Mouse (Mus musculus) embryo, embryonic 10 days (tissue): ENCODE results near the gene Sh3gl2.

ENCODE experiments used
- DNase-seq: peaks from one replicate; pipeline ENCODE4 v3.0.0-alpha.2; 2015; ENCODE audit warnings: low spot score

Sh3gl2 gene

DNA sequence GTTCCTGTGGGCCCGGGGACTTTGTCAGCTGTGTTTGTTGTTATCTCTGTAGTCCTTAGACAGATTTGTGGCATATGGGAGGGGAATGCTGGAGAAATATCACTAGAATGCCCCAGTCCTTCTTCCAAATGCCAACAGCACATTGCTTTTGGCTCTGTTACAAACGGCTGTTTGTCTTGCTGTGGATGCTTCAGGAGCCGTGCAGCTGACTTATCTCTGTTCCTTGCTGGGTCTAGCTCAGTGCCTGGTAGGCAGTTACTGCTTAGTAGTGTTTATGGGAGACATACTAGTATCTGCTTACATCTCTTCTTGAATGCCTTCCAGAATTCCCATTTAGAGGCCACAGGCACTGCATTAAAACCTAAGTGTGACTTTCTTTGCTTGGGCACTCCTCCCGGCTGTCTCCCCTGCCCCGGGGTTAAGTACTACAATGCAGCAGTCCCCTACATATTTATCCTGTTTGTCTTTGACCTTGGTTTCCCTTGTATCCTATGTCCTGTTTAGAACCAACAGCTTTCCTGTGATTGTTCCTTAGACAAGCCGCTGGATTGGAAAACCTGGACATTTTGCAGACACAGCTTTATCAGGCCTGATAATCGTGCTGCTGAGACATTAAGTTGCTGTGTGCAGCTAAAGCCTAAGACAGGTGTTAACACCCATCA lies 101.1 kb downstream of the Sh3gl2 start:
- no peak for DNase-seq

GRCm38 (mm10) chr4:85319092-85319491 lies 114.2 kb downstream of the Sh3gl2 start:
- DNase-seq, result no peak

GRCm38 (mm10) chr4:85325454-85325853 lies 120.5 kb downstream of the Sh3gl2 start:
- DNase-seq, result no peak

DNA sequence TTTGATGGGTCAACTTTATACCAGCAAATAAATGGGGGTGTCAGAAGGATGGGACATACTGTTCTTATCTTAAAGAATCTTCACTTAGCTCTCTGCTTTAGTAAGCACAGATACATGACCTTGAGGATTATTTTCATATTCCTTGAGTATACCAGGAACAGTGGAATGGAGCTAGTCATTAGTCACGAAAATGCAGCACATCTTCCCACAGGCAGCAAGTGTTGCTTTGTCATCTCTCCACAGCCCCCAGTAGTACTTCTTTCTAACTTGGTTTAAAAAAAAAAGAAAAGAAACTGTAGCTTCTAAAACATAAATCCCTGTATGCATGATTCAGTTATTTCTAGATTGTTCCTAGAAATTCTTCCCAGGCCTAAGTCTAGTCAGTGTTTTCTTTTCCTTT lies 121.1 kb downstream of the Sh3gl2 start:
- no peak for DNase-seq

DNA sequence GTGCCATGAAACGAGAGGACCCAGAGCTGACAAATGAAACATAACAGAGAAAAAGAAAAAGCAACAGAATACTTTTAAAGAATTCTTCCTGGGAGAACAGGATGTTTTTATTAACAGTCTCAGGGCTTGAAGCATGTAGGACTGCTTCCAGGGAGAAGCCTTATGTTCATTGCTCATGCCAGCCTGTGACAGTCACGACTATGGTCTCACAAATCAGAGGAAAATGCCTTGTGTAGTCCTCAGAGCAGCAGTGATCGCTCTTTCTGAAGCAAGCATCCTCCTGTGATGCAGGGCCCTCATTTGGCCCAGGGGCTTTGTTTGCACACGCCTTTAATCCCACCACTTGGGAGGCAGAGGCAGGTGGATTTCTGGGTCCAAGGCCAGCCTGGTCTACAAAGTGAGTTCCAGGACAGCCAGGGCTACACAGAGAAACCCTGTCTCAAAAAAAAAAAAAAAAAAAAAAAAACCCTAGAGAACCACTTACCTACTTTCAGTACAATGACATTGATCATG lies 129.8 kb downstream of the Sh3gl2 start:
- no peak for DNase-seq

DNA sequence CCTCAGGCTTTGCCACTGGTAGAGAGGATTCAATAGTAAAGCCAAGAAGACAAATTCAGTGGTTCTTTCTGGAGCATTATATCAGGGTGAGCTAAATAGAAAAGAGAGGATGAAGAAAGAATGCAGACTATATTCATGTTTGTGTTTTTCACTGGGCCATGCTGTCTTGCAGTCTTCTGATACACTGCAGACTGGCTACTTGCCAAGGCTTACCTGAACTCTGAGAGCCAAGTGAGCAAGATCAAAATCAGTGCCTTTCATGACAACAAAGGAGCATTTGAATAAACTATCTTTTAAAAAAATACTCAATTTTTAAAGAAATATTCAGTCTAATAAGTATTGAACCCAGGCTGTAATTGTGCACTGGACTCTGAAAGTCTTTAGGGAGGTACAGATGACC lies 131.4 kb downstream of the Sh3gl2 start:
- no peak for DNase-seq

DNA sequence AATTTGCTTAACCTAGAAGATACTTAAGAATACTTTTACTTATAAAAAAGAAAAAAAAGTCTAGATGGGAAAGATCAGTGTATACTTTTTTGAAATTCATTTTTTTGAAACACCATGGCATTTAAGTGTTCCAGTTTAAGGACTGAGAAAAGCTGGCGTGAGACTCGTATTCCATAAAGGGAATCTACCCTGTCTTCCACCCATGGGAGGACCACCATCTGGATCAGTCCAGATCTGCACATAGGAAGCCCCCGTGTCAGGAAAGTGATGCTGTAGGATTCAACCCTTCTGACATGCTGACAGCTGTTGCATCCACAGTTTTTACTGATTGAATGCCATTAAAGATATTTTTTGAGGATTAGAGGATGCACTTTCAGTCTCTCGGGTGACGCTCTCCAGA lies 134.2 kb downstream of the Sh3gl2 start:
- no peak for DNase-seq

- DNase-seq, result no peak
These were observed 135.8 kb downstream of the Sh3gl2 start for GRCm38 (mm10) chr4:85340686-85341085.

- DNase-seq, result no peak
These were observed 141.0 kb downstream of the Sh3gl2 start for GRCm38 (mm10) chr4:85345911-85346310.

DNA sequence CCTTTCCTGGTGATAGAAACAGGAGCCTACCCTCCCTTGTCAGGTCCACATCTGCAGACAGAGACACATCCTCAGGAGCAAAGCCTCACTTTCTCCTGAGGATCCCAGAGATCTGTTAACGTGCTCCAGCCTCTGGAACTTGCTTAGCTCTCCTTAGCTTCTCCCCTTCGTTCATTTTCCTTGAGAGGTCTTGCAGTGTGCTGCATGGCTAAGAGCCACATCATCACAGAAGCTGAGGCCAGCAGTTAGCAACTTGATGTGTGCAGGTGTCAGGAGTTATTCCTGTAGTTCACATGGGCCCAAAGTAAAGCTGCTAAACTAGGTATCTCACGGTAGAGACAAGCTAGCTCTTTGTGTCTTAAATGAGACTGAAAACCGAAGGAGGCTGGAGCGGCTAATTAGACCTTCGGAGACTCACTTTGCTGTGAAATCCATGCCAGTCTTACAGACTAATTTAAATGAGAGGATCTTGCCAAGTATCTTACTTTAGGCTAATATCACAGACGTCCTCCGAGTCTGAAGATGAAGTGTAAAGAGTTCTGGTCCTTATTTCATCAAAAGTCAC lies 143.2 kb downstream of the Sh3gl2 start:
- DNase-seq, result no peak

DNA sequence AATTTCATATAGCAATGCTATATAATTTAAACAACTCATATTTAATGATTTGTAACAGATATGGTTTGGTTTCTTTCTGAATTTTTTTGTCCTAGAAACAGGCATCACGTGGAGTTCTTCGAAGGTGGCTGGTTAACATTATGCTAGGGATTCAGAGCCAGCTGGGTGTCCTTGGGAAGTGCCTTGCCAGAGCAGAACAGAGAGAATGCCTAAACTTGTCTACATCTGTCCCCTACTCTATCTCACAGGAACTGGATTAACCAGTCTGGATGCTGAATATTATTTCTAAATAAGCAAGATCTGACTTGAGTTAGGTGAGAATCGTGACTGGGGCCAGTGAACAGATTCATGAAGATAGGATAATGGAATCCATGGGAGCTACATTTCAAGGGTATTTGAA lies 157.7 kb downstream of the Sh3gl2 start:
- DNase-seq, result no peak

- DNase-seq, result no peak
These were observed 158.3 kb downstream of the Sh3gl2 start for GRCm38 (mm10) chr4:85363205-85363604.

DNA sequence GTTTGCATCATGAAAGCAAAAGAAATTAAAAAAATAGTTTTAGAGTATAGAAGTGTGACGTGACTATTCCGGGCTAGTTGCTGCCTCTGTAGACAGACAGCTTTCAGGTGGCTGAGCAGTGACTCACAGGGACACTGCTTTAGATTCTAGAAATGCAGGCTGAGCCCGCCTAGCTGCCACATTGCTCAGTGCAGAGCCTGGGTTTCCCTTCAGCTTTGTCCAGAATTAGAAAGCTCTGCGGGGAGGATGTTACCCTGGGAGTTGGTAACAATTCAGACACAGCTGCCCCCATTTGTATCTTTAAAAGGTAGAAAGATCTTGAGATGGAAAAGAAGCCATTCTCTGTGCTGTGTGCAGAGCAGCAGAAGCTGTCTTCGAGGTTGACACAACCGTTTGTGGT lies 166.1 kb downstream of the Sh3gl2 start:
- no peak for DNase-seq

DNA sequence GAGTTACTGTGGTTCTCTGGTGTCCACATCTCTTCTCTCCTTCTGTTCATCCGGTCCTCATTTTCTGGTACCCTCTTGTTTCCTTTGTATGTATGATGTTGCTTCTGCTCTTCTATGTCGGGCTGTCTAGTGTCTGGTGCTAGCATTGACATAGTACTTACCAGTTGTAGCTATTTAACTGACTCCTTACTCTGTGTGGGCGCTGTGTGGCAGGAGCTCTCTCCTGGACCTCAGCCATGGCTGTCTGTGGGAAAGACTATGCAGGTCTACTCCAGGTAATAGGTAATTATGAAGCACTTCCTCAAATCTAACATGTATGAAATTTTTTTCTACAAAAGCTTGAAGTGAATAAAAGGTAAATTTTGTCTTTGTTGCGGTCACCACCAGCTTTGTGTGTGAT lies 169.9 kb downstream of the Sh3gl2 start:
- DNase-seq, result no peak

- DNase-seq, result no peak
These were observed 171.3 kb downstream of the Sh3gl2 start for GRCm38 (mm10) chr4:85376187-85376586.

DNA sequence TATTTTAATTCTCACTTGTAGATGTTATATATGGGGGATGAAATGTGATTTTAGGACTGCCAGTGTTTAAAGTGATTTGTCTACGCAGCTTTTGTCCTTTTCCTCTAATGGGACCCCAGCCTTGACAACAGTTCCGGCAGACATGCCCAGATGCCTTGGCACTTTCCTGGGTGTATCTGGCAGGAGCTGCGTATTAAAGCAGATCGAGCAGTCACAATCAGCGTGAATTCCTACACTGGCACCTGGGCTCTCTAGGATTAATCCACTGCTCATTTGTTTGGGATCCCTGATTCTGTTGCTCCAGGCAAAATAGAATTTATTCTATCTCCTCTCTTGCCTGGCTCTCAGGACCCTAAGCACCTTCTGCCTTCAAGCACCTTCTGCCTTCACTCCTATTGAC lies 171.7 kb downstream of the Sh3gl2 start:
- DNase-seq, result no peak

DNA sequence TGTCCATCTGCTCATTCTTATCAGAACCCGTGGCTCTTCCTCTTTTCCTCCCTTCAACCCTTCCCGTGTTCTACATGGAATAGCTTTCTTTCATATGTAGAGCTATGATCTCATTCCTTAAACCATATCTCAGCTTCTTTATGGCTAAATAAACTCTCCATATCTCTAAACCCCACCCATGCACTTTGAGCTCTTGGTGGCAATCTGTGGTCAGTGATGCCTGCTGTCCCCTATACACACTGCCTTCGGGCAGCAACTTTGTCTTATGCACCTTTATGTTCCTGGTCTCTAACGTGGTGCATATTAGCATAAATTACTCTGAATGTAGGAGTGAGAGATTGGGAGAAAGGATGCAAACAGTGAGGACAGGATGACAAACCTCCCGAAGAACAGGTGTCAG lies 180.3 kb downstream of the Sh3gl2 start:
- DNase-seq, result no peak

- DNase-seq, result no peak
These were observed 182.8 kb downstream of the Sh3gl2 start for GRCm38 (mm10) chr4:85387676-85388075.

- peak; percentile 25 for DNase-seq
These were observed 186.9 kb downstream of the Sh3gl2 start for GRCm38 (mm10) chr4:85391795-85392194.

DNA sequence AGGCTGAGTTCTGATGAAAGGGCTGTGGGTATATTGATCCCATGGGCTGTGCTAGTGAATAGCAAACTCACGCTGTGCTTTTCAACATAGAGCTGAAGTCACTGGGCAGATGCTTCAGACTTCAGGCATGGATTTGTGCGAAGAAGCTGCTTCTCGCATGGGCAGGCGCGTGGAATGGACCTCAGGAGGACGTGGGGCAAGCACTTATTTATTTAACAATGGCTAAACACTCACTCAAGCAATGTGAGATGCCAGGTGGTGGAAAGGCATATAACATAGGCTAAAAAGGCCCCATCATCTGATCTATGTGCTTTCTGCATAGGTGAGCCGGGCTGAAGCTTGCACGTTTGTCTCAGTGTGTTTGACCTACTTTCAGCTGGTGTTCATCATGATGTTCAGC lies 193.8 kb downstream of the Sh3gl2 start:
- no peak for DNase-seq

- DNase-seq, result peak; percentile 87
These were observed 197.9 kb downstream of the Sh3gl2 start for GRCm38 (mm10) chr4:85402823-85403222.

DNA sequence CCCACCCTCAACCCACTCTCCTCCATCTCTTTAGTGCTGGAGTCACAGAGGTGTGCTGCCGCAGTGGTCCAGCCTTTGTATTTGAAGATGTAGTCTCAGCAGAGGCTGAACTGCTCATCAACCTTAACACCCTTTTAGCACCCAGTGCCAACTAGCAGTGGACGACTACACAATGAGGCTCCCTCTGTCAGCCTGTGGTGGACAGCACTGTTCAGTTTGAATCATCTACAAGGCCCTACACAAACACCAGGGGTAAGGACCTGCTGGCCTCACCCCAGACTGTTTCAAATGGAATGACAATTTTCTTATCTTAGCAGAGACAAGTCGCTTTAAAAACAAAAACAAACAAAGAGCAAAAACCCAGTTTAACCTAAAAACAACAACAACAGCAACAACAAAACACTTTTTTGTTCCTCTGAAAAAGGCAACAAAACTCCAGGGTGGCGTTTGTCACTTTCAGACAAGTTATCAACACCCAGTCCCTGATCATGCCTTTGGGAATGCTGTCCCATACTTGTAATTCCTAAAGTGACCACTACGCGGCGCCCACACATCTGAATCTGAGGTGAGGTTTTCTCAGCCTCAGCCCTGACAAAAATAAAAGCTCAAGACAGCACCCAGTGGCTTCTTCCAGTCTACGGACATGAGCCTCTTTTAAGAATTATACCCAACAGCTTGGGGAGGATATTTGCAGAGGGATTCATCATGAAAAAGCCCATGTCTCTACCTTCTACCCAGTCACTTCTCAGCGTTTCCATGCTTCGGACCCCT lies 199.7 kb downstream of the Sh3gl2 start:
- DNase-seq, result peak; percentile 86

DNA sequence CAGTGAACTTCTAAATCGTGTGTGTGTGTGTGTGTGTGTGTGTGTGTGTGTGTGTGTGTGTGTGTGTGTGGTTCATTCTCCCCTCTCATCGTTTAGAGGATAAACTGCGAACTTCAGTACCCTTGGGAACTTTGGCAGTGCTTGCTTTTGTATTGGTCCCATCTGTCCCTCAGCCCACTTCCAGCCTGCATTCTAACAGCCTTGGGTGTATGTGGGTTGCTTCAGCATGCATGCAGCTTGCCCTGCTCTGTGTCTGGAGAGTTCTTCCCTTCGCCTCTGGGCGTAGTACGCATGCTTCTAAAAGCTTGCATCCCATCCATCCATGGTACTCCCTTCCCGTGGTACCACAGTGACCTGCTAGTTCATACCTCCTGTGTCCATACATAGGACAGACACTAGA lies 200.3 kb downstream of the Sh3gl2 start:
- no peak for DNase-seq
